Mouse (Mus musculus) erythroblast, embryonic 14.5 days (primary cell): ENCODE measurements around the gene Pithd1. TPM values are rescaled to one million over a fixed set of nuclear protein-coding genes. Genes with fewer than 3 reads are reported as not detected.

Source experiments
- H3K27me3 ChIP-seq: 2 replicates; pipeline ENCODE4 v1.6.1; 2012; ENCODE audit warnings: inconsistent platforms; ENCODE audit not compliant: control insufficient read depth
- H3K36me3 ChIP-seq: 2 replicates; pipeline ENCODE4 v1.6.1; 2012; ENCODE audit warnings: mild to moderate bottlenecking, inconsistent platforms; ENCODE audit not compliant: control insufficient read depth
- H3K4me1 ChIP-seq: 2 replicates; pipeline ENCODE4 v1.6.1; 2012; ENCODE audit warnings: inconsistent platforms; ENCODE audit not compliant: control insufficient read depth
- H3K4me3 ChIP-seq: replicated peaks from 2 replicates; pipeline ENCODE3; 2012; ENCODE audit warnings: moderate library complexity, mild to moderate bottlenecking, inconsistent platforms
- H3K9me3 ChIP-seq: 2 replicates; pipeline ENCODE4 v1.6.1; 2012; ENCODE audit warnings: low read length, inconsistent platforms, mixed read lengths; ENCODE audit not compliant: control insufficient read depth
- GATA1 ChIP-seq: IDR thresholded peaks from 2 replicates; pipeline ENCODE4 v1.6.1; 2012; ENCODE audit warnings: low read length, inconsistent platforms, mixed read lengths
- TAL1 ChIP-seq: IDR thresholded peaks from 3 replicates; pipeline ENCODE4 v1.6.1; 2012; ENCODE audit warnings: low read length, inconsistent platforms, mixed read lengths
- polyA plus RNA-seq: library from polyadenylated mRNA; stranded (reverse); fragments of >175 nt; gene quantifications from 2 replicates; pipeline ENCODE4 v1.2.3, GENCODE M21; 2012

Gene Pithd1
- polyA plus RNA-seq, 1 experiment = 16.8 TPM

GRCm38 (mm10) chr4:136022924-136023323 is 35.9 kb upstream of the Pithd1 start:
- no peaks in the 10 kb centered on the region for H3K27me3 ChIP-seq
- TF ChIP-seq GATA1 (no peak), TAL1 (no peak)

GRCm38 (mm10) chr4:136021549-136022047 is 34.5 kb upstream of the Pithd1 start, which contains the start of gene Eloa:
TSS of gene Eloa (minus strand) at chr4:136021763.
- H3K4me3 ChIP-seq = peak within 1 kb of the TSS; percentile 100
- no peaks in the 10 kb centered on the region for H3K9me3 ChIP-seq
- no peak for TF ChIP-seq TAL1
- TF ChIP-seq GATA1 = peak; percentile 90
- H3K27me3 ChIP-seq = no peaks in the 10 kb centered on the region
- H3K4me1 ChIP-seq = peaks cover 37% of the 10 kb centered on the region
- peaks cover 27% of the 10 kb centered on the region for H3K36me3 ChIP-seq

More at GRCm38 (mm10) chr4:136022924-136023323, 35.9 kb upstream of the Pithd1 start:
- H3K4me1 ChIP-seq = peaks cover 42% of the 10 kb centered on the region
- no peak overlapping the region for H3K4me3 ChIP-seq
- H3K9me3 ChIP-seq = no peaks in the 10 kb centered on the region
- peaks cover 19% of the 10 kb centered on the region for H3K36me3 ChIP-seq

- Histone ChIP-seq H3K27me3 (no peaks in the 10 kb centered on the region), H3K4me1 (peaks cover 43% of the 10 kb centered on the region), H3K36me3 (peaks cover 33% of the 10 kb centered on the region), H3K4me3 (peak overlapping the region; percentile 100), H3K9me3 (no peaks in the 10 kb centered on the region)
- TF ChIP-seq GATA1 (no peak), TAL1 (no peak)
These were observed 33.9 kb upstream of the Pithd1 start for GRCm38 (mm10) chr4:136020743-136021548.

- peaks cover 43% of the 10 kb centered on the region for H3K4me1 ChIP-seq
- H3K4me3 ChIP-seq = no peak overlapping the region
These were observed 29.1 kb upstream of the Pithd1 start for GRCm38 (mm10) chr4:136016059-136016602.

GRCm38 (mm10) chr4:136010586-136010985 is 23.5 kb upstream of the Pithd1 start:
- Histone ChIP-seq H3K36me3 (peaks cover 95% of the 10 kb centered on the region), H3K27me3 (no peaks in the 10 kb centered on the region), H3K9me3 (no peaks in the 10 kb centered on the region), H3K4me3 (no peak overlapping the region), H3K4me1 (peaks cover 8% of the 10 kb centered on the region)
- TF ChIP-seq TAL1 = no peak
- no peak for TF ChIP-seq GATA1

More at GRCm38 (mm10) chr4:136016059-136016602, 29.1 kb upstream of the Pithd1 start:
- TF ChIP-seq GATA1 (no peak), TAL1 (no peak)
- Histone ChIP-seq H3K36me3 (peaks cover 78% of the 10 kb centered on the region), H3K27me3 (no peaks in the 10 kb centered on the region), H3K9me3 (no peaks in the 10 kb centered on the region)

GRCm38 (mm10) chr4:136008782-136009447 is 21.9 kb upstream of the Pithd1 start:
- Histone ChIP-seq H3K9me3 (no peaks in the 10 kb centered on the region), H3K4me1 (peaks cover 4% of the 10 kb centered on the region), H3K36me3 (peaks cover 95% of the 10 kb centered on the region), H3K27me3 (no peaks in the 10 kb centered on the region), H3K4me3 (no peak overlapping the region)
- TF ChIP-seq GATA1 = no peak
- no peak for TF ChIP-seq TAL1

- no peaks in the 10 kb centered on the region for H3K27me3 ChIP-seq
- no peaks in the 10 kb centered on the region for H3K9me3 ChIP-seq
- no peak for TF ChIP-seq GATA1
- no peak for TF ChIP-seq TAL1
- no peak overlapping the region for H3K4me3 ChIP-seq
- peaks cover 4% of the 10 kb centered on the region for H3K4me1 ChIP-seq
- peaks cover 96% of the 10 kb centered on the region for H3K36me3 ChIP-seq
These were observed 19.8 kb upstream of the Pithd1 start for GRCm38 (mm10) chr4:136006821-136007220.

- peaks cover 84% of the 10 kb centered on the region for H3K36me3 ChIP-seq
These were observed 17.9 kb upstream of the Pithd1 start for GRCm38 (mm10) chr4:136004921-136005320.

GRCm38 (mm10) chr4:136004107-136004675 is 17.1 kb upstream of the Pithd1 start:
- H3K4me3 ChIP-seq = no peak overlapping the region
- no peaks in the 10 kb centered on the region for H3K9me3 ChIP-seq
- H3K36me3 ChIP-seq = peaks cover 77% of the 10 kb centered on the region
- no peaks in the 10 kb centered on the region for H3K27me3 ChIP-seq
- no peaks in the 10 kb centered on the region for H3K4me1 ChIP-seq
- TF ChIP-seq TAL1 (no peak), GATA1 (no peak)

More at GRCm38 (mm10) chr4:136004921-136005320, 17.9 kb upstream of the Pithd1 start:
- Histone ChIP-seq H3K9me3 (no peaks in the 10 kb centered on the region), H3K27me3 (no peaks in the 10 kb centered on the region), H3K4me1 (no peaks in the 10 kb centered on the region), H3K4me3 (no peak overlapping the region)
- no peak for TF ChIP-seq GATA1
- no peak for TF ChIP-seq TAL1
